Mouse (Mus musculus) myocyte (in vitro differentiated cells): ENCODE data around the gene Hist1h3f.

Source experiments
- CEBPB ChIP-seq: IDR thresholded peaks from 2 replicates; pipeline ENCODE4 v1.6.1; 2011; ENCODE audit warnings: mild to moderate bottlenecking, moderate library complexity; ENCODE audit not compliant: poor library complexity, insufficient read depth, severe bottlenecking
- E2F4 ChIP-seq: IDR thresholded peaks from one replicate; pipeline ENCODE4 v1.6.1; 2011; ENCODE audit warnings: mild to moderate bottlenecking, control low read depth, moderate library complexity; ENCODE audit not compliant: insufficient read depth
- MAX ChIP-seq: IDR thresholded peaks from one replicate; pipeline ENCODE4 v1.6.1; 2011; ENCODE audit warnings: low read depth, mild to moderate bottlenecking, control low read depth
- MYOD1 ChIP-seq, 3 experiments: IDR thresholded peaks; one replicate each; pipeline ENCODE4 v1.6.1; 2011; ENCODE audit warnings: control low read depth in 2 of 3, low read depth in 2 of 3, mild to moderate bottlenecking in 2 of 3, moderate library complexity in 1 of 3; ENCODE audit not compliant: insufficient read length in 2 of 3, control insufficient read depth in 1 of 3
- MYOG ChIP-seq, 3 experiments: IDR thresholded peaks; one replicate each; pipeline ENCODE4 v1.6.1; 2011; ENCODE audit warnings: control low read depth in 2 of 3, low read depth in 2 of 3, mild to moderate bottlenecking in 2 of 3; ENCODE audit not compliant: insufficient read length in 2 of 3, control insufficient read depth in 1 of 3, insufficient read depth in 1 of 3
- POLR2A ChIP-seq: IDR thresholded peaks from one replicate; pipeline ENCODE4 v1.6.1; 2011; ENCODE audit warnings: low read depth, mild to moderate bottlenecking, control low read depth, moderate library complexity; ENCODE audit not compliant: insufficient read length
- POLR2AphosphoS2 ChIP-seq: IDR thresholded peaks from one replicate; pipeline ENCODE4 v1.6.1; 2011; ENCODE audit warnings: low read depth, control low read depth; ENCODE audit not compliant: insufficient read length
- REST ChIP-seq: IDR thresholded peaks from one replicate; pipeline ENCODE4 v1.6.1; 2011; ENCODE audit warnings: mild to moderate bottlenecking, control low read depth, moderate library complexity; ENCODE audit not compliant: insufficient read depth, insufficient read length
- SRF ChIP-seq: IDR thresholded peaks from one replicate; pipeline ENCODE4 v1.6.1; 2011; ENCODE audit warnings: low read depth; ENCODE audit not compliant: control insufficient read depth, insufficient read length
- TCF12 ChIP-seq: IDR thresholded peaks from one replicate; pipeline ENCODE4 v1.6.1; 2011; ENCODE audit warnings: mild to moderate bottlenecking, control low read depth; ENCODE audit not compliant: poor library complexity, insufficient read depth, severe bottlenecking
- TCF3 ChIP-seq: IDR thresholded peaks from one replicate; pipeline ENCODE4 v1.6.1; 2011; ENCODE audit warnings: low read depth, control low read depth; ENCODE audit not compliant: insufficient read length
- USF1 ChIP-seq: IDR thresholded peaks from one replicate; pipeline ENCODE4 v1.6.1; 2011; ENCODE audit warnings: low read depth, mild to moderate bottlenecking, control low read depth, moderate library complexity

GRCm38 (mm10) chr13:23523976-23524375, 19.9 kb upstream of the Hist1h3f start:
- TF ChIP-seq MAX (no peak), MYOD1 (IDR thresholded peaks at IDR 0.05; ENCODE audit: control insufficient read depth in 1 of 3, insufficient read length in 2 of 3, low read depth in 2 of 3) (no peak), POLR2A (no peak), USF1 (no peak), CEBPB (no peak), MYOG (IDR thresholded peaks at IDR 0.05; ENCODE audit: control insufficient read depth in 1 of 3, insufficient read depth in 1 of 3, insufficient read length in 2 of 3, low read depth in 2 of 3) (no peak), E2F4 (no peak), TCF12 (no peak), POLR2AphosphoS2 (no peak), SRF (no peak), REST (no peak), TCF3 (no peak)
